Comparison of ENCODE assay signal across 8 mouse cellular contexts in genomic region chr17:26849746-26850357, GRCm38 (mm10). TPM values are rescaled to one million over a fixed set of nuclear protein-coding genes. Genes with fewer than 3 reads are reported as not detected.
DNase-seq lines count a peak whose midpoint lies in the region; ATAC-seq and TF ChIP-seq lines count a peak whose summit lies in the region.

No protein-coding gene starts in this region.

- H3K27ac ChIP-seq in liver, adult 2 months (replicated peaks; ENCODE audit: insufficient read depth, low read depth, low read length), result no peak overlapping the region
- no peak overlapping the region for H3K27ac ChIP-seq in forebrain, embryonic 15.5 days (replicated peaks)
- H3K27ac ChIP-seq in kidney, embryonic 16.5 days (ENCODE audit: low read length), result no peak overlapping the region
- no peak overlapping the region for H3K27ac ChIP-seq in neural tube, embryonic 12.5 days

- peak; percentile 24 for DNase-seq in liver, adult 2 months (ENCODE audit: extremely low read depth, low read depth, low spot score)
- DNase-seq in liver, result no peak
- DNase-seq in frontal cortex, adult 2 months (ENCODE audit: extremely low spot score in 1 of 2, low spot score in 1 of 2), result no peak

- no peaks in the 10 kb centered on the region for H3K79me2 ChIP-seq in liver, adult 2 months (ENCODE audit: control insufficient read depth, insufficient read depth, low read length)

- no peak for TF ChIP-seq POLR2A in liver, adult 2 months (IDR thresholded peaks at IDR 0.05; ENCODE audit: extremely low read depth, insufficient read depth, low read length)

- H3K4me1 ChIP-seq in liver, adult 2 months (ENCODE audit: control insufficient read depth, insufficient read depth, low read length), result peaks cover 6% of the 10 kb centered on the region; the same call in 1 of the 2 replicates
- H3K4me1 ChIP-seq in forebrain, embryonic 15.5 days, result peaks cover 14% of the 10 kb centered on the region
- peaks cover 12% of the 10 kb centered on the region for H3K4me1 ChIP-seq in kidney, embryonic 16.5 days (ENCODE audit: insufficient read depth, low read length)
- peaks cover 14% of the 10 kb centered on the region for H3K4me1 ChIP-seq in neural tube, embryonic 12.5 days

- ATAC-seq in forebrain, embryonic 15.5 days (replicated peaks), result no peak
- no peak for ATAC-seq in kidney, embryonic 16.5 days (ENCODE audit: low FRiP score, low TSS enrichment)
- no peak for ATAC-seq in neural tube, embryonic 12.5 days (ENCODE audit: low FRiP score, low read depth)
- ATAC-seq in megakaryocyte progenitor cell, adult 5-6 weeks (replicated peaks; ENCODE audit: poor library complexity), result no peak
- no peak for ATAC-seq in erythroid progenitor cell, adult 5-6 weeks (replicated peaks; ENCODE audit: low FRiP score, poor library complexity, severe bottlenecking)

- WGBS in liver, adult 2 months, result 1% methylated on average over 44 of the region's 44 CpGs
- WGBS in forebrain, embryonic 15.5 days, result under 1% methylated on average over 44 of the region's 44 CpGs
- WGBS in kidney, embryonic 16.5 days, result under 1% methylated on average over 44 of the region's 44 CpGs
- under 1% methylated on average over 44 of the region's 44 CpGs for WGBS in neural tube, embryonic 12.5 days

- peak overlapping the region; percentile 50; the same call in 1 of the 2 replicates for H3K4me3 ChIP-seq in liver, adult 2 months (ENCODE audit: insufficient read depth, low read depth, low read length)
- peak overlapping the region; percentile 17 for H3K4me3 ChIP-seq in forebrain, embryonic 15.5 days
- H3K4me3 ChIP-seq in kidney, embryonic 16.5 days (ENCODE audit: low read length), result peak overlapping the region; percentile 24
- 0 out of 2 replicates have a peak overlapping the region, but pooled peaks have one; percentile 7 for H3K4me3 ChIP-seq in neural tube, embryonic 12.5 days

- no peak for TF ChIP-seq CTCF in liver, adult 2 months (IDR thresholded peaks at IDR 0.05; ENCODE audit: low read depth, low read length)

- H3K27me3 ChIP-seq in liver, adult 2 months (ENCODE audit: control insufficient read depth, insufficient read depth, low read length), result peaks cover 28% of the 10 kb centered on the region
- peaks cover 83% of the 10 kb centered on the region for H3K27me3 ChIP-seq in forebrain, embryonic 15.5 days
- peaks cover 89% of the 10 kb centered on the region for H3K27me3 ChIP-seq in kidney, embryonic 16.5 days (ENCODE audit: insufficient read depth, low read length)
- H3K27me3 ChIP-seq in neural tube, embryonic 12.5 days (replicated peaks), result peaks cover 86% of the 10 kb centered on the region

- H3K36me3 ChIP-seq in liver, adult 2 months (ENCODE audit: control insufficient read depth, insufficient read depth, low read length), result no peaks in the 10 kb centered on the region
- H3K36me3 ChIP-seq in forebrain, embryonic 15.5 days, result no peaks in the 10 kb centered on the region
- no peaks in the 10 kb centered on the region for H3K36me3 ChIP-seq in kidney, embryonic 16.5 days (ENCODE audit: insufficient read depth, low read length)
- H3K36me3 ChIP-seq in neural tube, embryonic 12.5 days, result no peaks in the 10 kb centered on the region

- H3K9ac ChIP-seq in liver, adult 2 months (ENCODE audit: low read depth, low read length), result no peak overlapping the region
- H3K9ac ChIP-seq in forebrain, embryonic 15.5 days (replicated peaks), result no peak overlapping the region
- H3K9ac ChIP-seq in kidney, embryonic 16.5 days (replicated peaks; ENCODE audit: low read length), result no peak overlapping the region
- H3K9ac ChIP-seq in neural tube, embryonic 12.5 days, result no peak overlapping the region

- no peaks in the 10 kb centered on the region for H3K9me3 ChIP-seq in forebrain, embryonic 15.5 days
- H3K9me3 ChIP-seq in kidney, embryonic 16.5 days (ENCODE audit: low read length), result no peaks in the 10 kb centered on the region
- H3K9me3 ChIP-seq in neural tube, embryonic 12.5 days, result no peaks in the 10 kb centered on the region

- peak overlapping the region; percentile 28 for H3K4me2 ChIP-seq in forebrain, embryonic 15.5 days (replicated peaks)
- H3K4me2 ChIP-seq in kidney, embryonic 16.5 days (replicated peaks; ENCODE audit: low read depth, low read length), result peak overlapping the region; percentile 35
- H3K4me2 ChIP-seq in neural tube, embryonic 12.5 days (replicated peaks), result peak overlapping the region; percentile 43

RNA-seq across cellular contexts. Expression of gene Nkx2-5, which starts 5.0 kb away (rescaled TPM):
- not detected in 2 replicates for total RNA-seq in liver, adult 2 months (2014; rRNA removed)
- polyA plus RNA-seq in liver, adult 2 months (2012; rRNA removed), result not detected in 2 replicates
- 0.59 TPM in 1 of 2 replicates, not detected in the other for polyA plus RNA-seq in forebrain, embryonic 15.5 days (2015; fragmentation: Nextera tagmentation; extraction: Ambion mirVana)
- polyA plus RNA-seq in kidney, embryonic 16.5 days (2015; fragmentation: Nextera tagmentation; extraction: Ambion mirVana), result not detected in 2 replicates
- polyA plus RNA-seq in neural tube, embryonic 12.5 days (2016; fragmentation: Nextera tagmentation; extraction: Ambion mirVana), result 0.22 TPM in 1 of 2 replicates, not detected in the other
- not detected in 2 replicates for total RNA-seq in megakaryocyte progenitor cell, adult 5-6 weeks (2015)
- not detected in 2 replicates for total RNA-seq in megakaryocyte progenitor cell, adult 5-6 weeks (2017)
- polyA plus RNA-seq in frontal cortex, adult 2 months (2012; rRNA removed), result not detected in 2 replicates
- not detected in 2 replicates for total RNA-seq in erythroid progenitor cell, adult 5-6 weeks (2015; ENCODE audit: low replicate concordance)
- total RNA-seq in erythroid progenitor cell, adult 5-6 weeks (2017; ENCODE audit: low replicate concordance), result not detected in 2 replicates
